Mouse (Mus musculus): ENCODE results near the gene Ucp2.

Gene Ucp2

GRCm38 (mm10) chr7:100493117-100493483, at the start of gene Ucp2:
Gene Ucp2 (plus strand): TSS chr7:100493337.
- peak in 1 of 2 experiments; percentile 15 for DNase-seq

- DNase-seq: no peak
These were observed 49.4 kb upstream of the Ucp2 start for GRCm38 (mm10) chr7:100443728-100444127.

- DNase-seq: no peak
These were observed 46.9 kb upstream of the Ucp2 start for GRCm38 (mm10) chr7:100446271-100446670.

- DNase-seq: no peak
These were observed 44.6 kb upstream of the Ucp2 start for GRCm38 (mm10) chr7:100448530-100448929.

GRCm38 (mm10) chr7:100448985-100449384, 44.2 kb upstream of the Ucp2 start:
- DNase-seq: no peak

- DNase-seq: no peak
These were observed 35.0 kb upstream of the Ucp2 start for GRCm38 (mm10) chr7:100458153-100458552.

- no peak for DNase-seq
These were observed 33.3 kb upstream of the Ucp2 start for GRCm38 (mm10) chr7:100459862-100460261.

- DNase-seq: peak; percentile 15 to 17
These were observed 31.5 kb upstream of the Ucp2 start for GRCm38 (mm10) chr7:100461621-100462151.

GRCm38 (mm10) chr7:100463194-100463593, 29.9 kb upstream of the Ucp2 start:
- DNase-seq: no peak

- no peak for DNase-seq
These were observed 29.4 kb upstream of the Ucp2 start for GRCm38 (mm10) chr7:100463757-100464156.

- no peak for DNase-seq
These were observed 28.9 kb upstream of the Ucp2 start for GRCm38 (mm10) chr7:100464248-100464647.

- peak; percentile 16 to 17 for DNase-seq
These were observed 27.9 kb upstream of the Ucp2 start for GRCm38 (mm10) chr7:100465248-100465647.

- DNase-seq: no peak
These were observed 27.4 kb upstream of the Ucp2 start for GRCm38 (mm10) chr7:100465656-100466309.

- DNase-seq: no peak
These were observed 26.2 kb upstream of the Ucp2 start for GRCm38 (mm10) chr7:100466781-100467510.

GRCm38 (mm10) chr7:100468761-100469160, 24.4 kb upstream of the Ucp2 start:
- no peak for DNase-seq

GRCm38 (mm10) chr7:100469502-100469901, 23.6 kb upstream of the Ucp2 start:
- no peak for DNase-seq

- no peak for DNase-seq
These were observed 22.2 kb upstream of the Ucp2 start for GRCm38 (mm10) chr7:100470796-100471406.

GRCm38 (mm10) chr7:100471407-100471797, 21.7 kb upstream of the Ucp2 start:
- DNase-seq: no peak

- DNase-seq: no peak
These were observed 20.4 kb upstream of the Ucp2 start, which contains the start of gene Ucp3 for GRCm38 (mm10) chr7:100472777-100473176. Gene Ucp3 (plus strand): TSS chr7:100472990.

- no peak for DNase-seq
These were observed 19.2 kb upstream of the Ucp2 start for GRCm38 (mm10) chr7:100473846-100474454.

GRCm38 (mm10) chr7:100474680-100475079, 18.5 kb upstream of the Ucp2 start:
- DNase-seq: no peak

GRCm38 (mm10) chr7:100479100-100479822, 13.9 kb upstream of the Ucp2 start:
- DNase-seq: no peak

GRCm38 (mm10) chr7:100479823-100480164, 13.3 kb upstream of the Ucp2 start:
- no peak for DNase-seq

Data from cerebellum, adult 18-20 months (tissue).